Mouse (Mus musculus) kidney, embryonic 14.5 days (tissue): ENCODE results near the gene Abl1. TPM values are rescaled to one million over a fixed set of nuclear protein-coding genes. Genes with fewer than 3 reads are reported as not detected.
A peak's percentile ranks its signal among the peaks of the same experiment; 100 is the strongest.

Source experiments
- ATAC-seq: fragments of 200-750 bp; cut with Nextera tagmentation; 2 replicates; pipeline ENCODE4 v1.8.0; 2017; ENCODE audit warnings: moderate number of reproducible peaks, mild to moderate bottlenecking, moderate TSS enrichment, moderate library complexity; ENCODE audit not compliant: low FRiP score, low TSS enrichment
- H3K27ac ChIP-seq: fragments of 300-500 bp; sonication (generic); 2 replicates; pipeline ENCODE4 v1.5.1; 2014; ENCODE audit warnings: low read depth, mild to moderate bottlenecking, low read length, moderate library complexity, mixed read lengths
- H3K27me3 ChIP-seq: fragments of 300-500 bp; sonication (generic); 2 replicates; pipeline ENCODE4 v1.6.1; 2014; ENCODE audit warnings: mild to moderate bottlenecking, low read length; ENCODE audit not compliant: control insufficient read depth, insufficient read depth
- H3K36me3 ChIP-seq: fragments of 300-500 bp; sonication (generic); 2 replicates; pipeline ENCODE4 v1.6.1; 2014; ENCODE audit warnings: low read length, mixed read lengths; ENCODE audit not compliant: control insufficient read depth, insufficient read depth
- H3K4me1 ChIP-seq: fragments of 300-500 bp; sonication (generic); 2 replicates; pipeline ENCODE4 v1.6.1; 2014; ENCODE audit warnings: low read length, mixed read lengths; ENCODE audit not compliant: control insufficient read depth, insufficient read depth
- H3K4me2 ChIP-seq: fragments of 300-500 bp; sonication (generic); replicated peaks from 2 replicates; pipeline ENCODE4 v1.6.1; 2014; ENCODE audit warnings: low read depth, mild to moderate bottlenecking, low read length
- H3K4me3 ChIP-seq: fragments of 300-500 bp; sonication (generic); 2 replicates; pipeline ENCODE4 v1.5.1; 2014; ENCODE audit warnings: mild to moderate bottlenecking, low read length
- H3K9ac ChIP-seq: fragments of 300-500 bp; sonication (generic); 2 replicates; pipeline ENCODE4 v1.6.1; 2014; ENCODE audit warnings: low read depth, mild to moderate bottlenecking, low read length, moderate library complexity
- H3K9me3 ChIP-seq: fragments of 300-500 bp; sonication (generic); 2 replicates; pipeline ENCODE4 v1.6.1; 2016; ENCODE audit warnings: low read length; ENCODE audit not compliant: control insufficient read depth
- WGBS: fragments of 180-500 bp; shearing (Covaris S2); extraction: QIAGEN DNeasy Blood & Tissue Kit; methylation state at CpG from one replicate; pipeline ENCODE4 v1.1.7; 2014; 5-methylcytosine and 5-hydroxymethylcytosine counted together
- polyA plus RNA-seq: library from polyadenylated mRNA; unstranded; fragments of >200 nt; fragmentation: Nextera tagmentation; extraction: Ambion mirVana; gene quantifications from 2 replicates; pipeline ENCODE4 v1.2.1, GENCODE M21; 2014

Gene Abl1
- polyA plus RNA-seq, 1 experiment from 2014 or later = 54.6 TPM

- peaks cover 47% of the 10 kb centered on the region for H3K27me3 ChIP-seq
These were observed 159.7 kb downstream of the Abl1 start for GRCm38 (mm10) chr2:31847908-31848307.

GRCm38 (mm10) chr2:31850141-31850540 lies 162.0 kb downstream of the Abl1 start:
- Histone ChIP-seq H3K4me1 (peaks cover 23% of the 10 kb centered on the region), H3K9me3 (no peaks in the 10 kb centered on the region), H3K36me3 (no peaks in the 10 kb centered on the region), H3K27me3 (peaks cover 27% of the 10 kb centered on the region), H3K9ac (no peak overlapping the region), H3K4me3 (no peak overlapping the region), H3K27ac (no peak overlapping the region), H3K4me2 (no peak overlapping the region)
- WGBS = 29% methylated on average over 12 of the region's 12 CpGs
- ATAC-seq = no peak

More at GRCm38 (mm10) chr2:31847908-31848307, 159.7 kb downstream of the Abl1 start:
- Histone ChIP-seq H3K4me2 (no peak overlapping the region), H3K4me3 (no peak overlapping the region), H3K27ac (no peak overlapping the region), H3K9ac (no peak overlapping the region), H3K36me3 (no peaks in the 10 kb centered on the region), H3K4me1 (peaks cover 18% of the 10 kb centered on the region), H3K9me3 (no peaks in the 10 kb centered on the region)
- ATAC-seq = peak; percentile 4; the same call in 1 of the 2 replicates
- WGBS = 22% methylated on average over 6 of the region's 6 CpGs

Other genes starting within 250 kb of the Abl1 start
- gene Ass1, start 218.2 kb upstream of the Abl1 start, polyA plus RNA-seq = 13.8 and 20.3 TPM in 2 replicates
- 81.5 and 102 TPM in 2 replicates for gene Fubp3, start 115.7 kb upstream of the Abl1 start, polyA plus RNA-seq
- gene Prdm12, start 48.3 kb upstream of the Abl1 start, polyA plus RNA-seq = not detected in 2 replicates
- 64.9 and 73.6 TPM in 2 replicates for gene Exosc2, start 17.7 kb upstream of the Abl1 start, polyA plus RNA-seq
- gene Qrfp, start 122.2 kb downstream of the Abl1 start, polyA plus RNA-seq = 0.09 TPM in 1 of 2 replicates, not detected in the other
- 1.1 TPM in 2 replicates for gene Fibcd1, start 157.6 kb downstream of the Abl1 start, polyA plus RNA-seq
- 2.0 and 3.6 TPM in 2 replicates for gene Lamc3, start 198.9 kb downstream of the Abl1 start, polyA plus RNA-seq